Comparison of ENCODE assay signal across 12 mouse cellular contexts in the genomic region with DNA sequence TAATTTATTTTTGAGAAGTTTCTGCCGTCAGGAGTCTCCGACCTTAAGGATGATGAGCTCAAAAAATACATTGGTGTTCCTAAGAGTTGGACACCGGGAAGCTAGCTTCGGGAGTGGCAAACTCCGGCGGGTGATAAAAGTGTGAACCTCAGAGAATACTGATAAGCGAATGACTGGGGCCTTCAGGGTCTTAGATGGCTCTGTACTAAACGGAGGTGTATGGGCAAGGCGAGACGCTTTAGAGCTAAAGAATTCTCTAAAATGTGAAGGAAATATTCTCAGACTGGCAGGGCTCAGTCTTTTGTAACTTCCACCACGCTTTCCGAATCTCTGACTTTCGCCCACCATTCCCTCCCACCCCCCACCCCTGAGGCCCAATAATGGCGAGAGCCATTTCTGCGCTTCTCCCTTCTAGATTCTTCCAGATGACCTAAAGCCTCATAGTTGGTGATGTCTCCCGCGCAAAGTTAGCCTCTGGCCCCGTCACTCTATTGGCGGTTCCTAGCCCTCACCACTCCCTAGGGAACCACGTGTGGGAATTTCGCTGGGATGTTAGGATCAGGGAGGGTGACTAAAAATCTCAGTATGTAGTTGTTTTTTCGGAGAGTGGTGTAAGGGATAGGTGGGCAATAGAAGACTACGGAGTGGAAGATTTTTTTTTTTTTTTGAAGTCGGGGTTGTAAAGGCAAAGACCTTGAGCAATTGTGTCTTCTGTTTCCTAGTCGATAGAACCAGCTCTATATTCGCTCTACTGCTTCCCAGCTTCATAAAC. TPM values are rescaled to one million over a fixed set of nuclear protein-coding genes. Genes with fewer than 3 reads are reported as not detected.
DNase-seq lines count a peak whose midpoint lies in the region; ATAC-seq and TF ChIP-seq lines count a peak whose summit lies in the region.
"Had no signal": no experiment of that assay in that cellular context is flagged by ENCODE, and none has a peak within 500 bp of the region (broad histone marks: within the 10 kb centered on the region; RNA-seq: fewer than 3 reads in every experiment).

No protein-coding gene starts in this region.

- H3K4me1 ChIP-seq in heart, embryonic 15.5 days (replicated peaks): peaks cover 27% of the 10 kb centered on the region
- peaks cover 25% of the 10 kb centered on the region for H3K4me1 ChIP-seq in testis, adult 2 months (ENCODE audit: control insufficient read depth, insufficient read depth, low read length)

- intact Hi-C loops in heart, postnatal 25 days (cut with DNase I): no loop called here

- peak overlapping the region; percentile 76 for H3K4me3 ChIP-seq in heart, embryonic 15.5 days
- H3K4me3 ChIP-seq in testis, adult 2 months (ENCODE audit: control insufficient read depth, low read depth, low read length): peak overlapping the region; percentile 59

- no peak for DNase-seq in heart, postnatal 25 days (ENCODE audit: low spot score)
- no peak for DNase-seq in testis, postnatal 14 days (ENCODE audit: low spot score)
- DNase-seq in forelimb bud, embryonic 11.5 days (ENCODE audit: low read depth, low spot score): peak; percentile 8
- no peak for DNase-seq in left cerebral cortex, adult 8-10 months (ENCODE audit: low spot score in 2 of 2)
- DNase-seq in ovary, postnatal 10 days (ENCODE audit: low spot score): no peak
- no peak for DNase-seq in adrenal gland, adult 2 months
- DNase-seq: cerebellum, postnatal 36 days; liver; lung, postnatal 14 days had no signal

- WGBS in heart, embryonic 15.5 days: 2% methylated on average over 26 of the region's 26 CpGs

- peak overlapping the region; percentile 95; the same call in 1 of the 2 replicates for H3K4me2 ChIP-seq in heart, embryonic 15.5 days

- peaks cover 71% of the 10 kb centered on the region for H3K27me3 ChIP-seq in heart, embryonic 15.5 days
- no peaks in the 10 kb centered on the region for H3K27me3 ChIP-seq in testis, adult 2 months (ENCODE audit: control insufficient read depth, insufficient read depth, low read length)

- H3K9ac ChIP-seq in heart, embryonic 15.5 days: no peak overlapping the region

- no peak for ATAC-seq in heart, embryonic 15.5 days (replicated peaks; ENCODE audit: insufficient number of reproducible peaks, insufficient read depth, low FRiP score, low read depth)

- no peaks in the 10 kb centered on the region for H3K36me3 ChIP-seq in heart, embryonic 15.5 days
- H3K36me3 ChIP-seq in testis, adult 2 months (ENCODE audit: control insufficient read depth, insufficient read depth, low read length): no peaks in the 10 kb centered on the region

- no peak for TF ChIP-seq POLR2A in testis, adult 2 months (IDR thresholded peaks at IDR 0.05; ENCODE audit: control insufficient read depth, low read depth, low read length)

- H3K9me3 ChIP-seq in heart, embryonic 15.5 days (replicated peaks): no peaks in the 10 kb centered on the region
- H3K9me3 ChIP-seq: G1E had no signal

- H3K27ac ChIP-seq in heart, embryonic 15.5 days: no peak overlapping the region
- no peak overlapping the region for H3K27ac ChIP-seq in testis, adult 2 months (ENCODE audit: control insufficient read depth, insufficient read depth, low read depth, low read length)

- no peak for TF ChIP-seq CTCF in testis, adult 2 months (IDR thresholded peaks at IDR 0.05; ENCODE audit: control insufficient read depth, insufficient read depth, insufficient replicate concordance, low read depth, low read length)

RNA-seq across cellular contexts. Expression of gene Sfmbt2, which starts 0.6 kb away (rescaled TPM):
- polyA plus RNA-seq in heart, embryonic 15.5 days (2015; fragmentation: Nextera tagmentation; extraction: Ambion mirVana): 1.2 and 1.3 TPM in 2 replicates
- under 1 TPM; 0.53 to 0.55 TPM for total RNA-seq in heart, postnatal 25 days (2021)
- 12.9 and 15.2 TPM in 2 replicates for polyA plus RNA-seq in testis, adult 2 months (2012; rRNA removed)
- 1 to 10 TPM; 2.6 to 4.3 (median 2.7) TPM for total RNA-seq in left cerebral cortex, adult 8-10 months (2022)
- under 1 TPM; 0.43 to 0.83 TPM for total RNA-seq in adrenal gland, adult 2 months (2021)
- polyA plus RNA-seq in adrenal gland, adult 2 months (2012; rRNA removed): 0.09 and 0.10 TPM in 2 replicates
